Mouse (Mus musculus) neural tube, embryonic 11.5 days (tissue): ENCODE data around the gene Trit1. TPM values are rescaled to one million over a fixed set of nuclear protein-coding genes. Genes with fewer than 3 reads are reported as not detected.

Experiments used
- ATAC-seq: fragments of 200-750 bp; cut with Nextera tagmentation; 2 replicates; pipeline ENCODE4 v1.8.0; 2017; ENCODE audit warnings: moderate number of reproducible peaks, mild to moderate bottlenecking, moderate TSS enrichment, moderate library complexity; ENCODE audit not compliant: insufficient read depth, low FRiP score, low TSS enrichment
- DNase-seq: peaks from one replicate; pipeline ENCODE4 v3.0.0-alpha.2; 2015; ENCODE audit warnings: low spot score
- H3K27ac ChIP-seq: fragments of 300-500 bp; sonication (generic); 2 replicates; pipeline ENCODE4 v1.5.1; 2014; ENCODE audit warnings: low read depth, mild to moderate bottlenecking, low read length
- H3K27me3 ChIP-seq: fragments of 300-500 bp; sonication (generic); 2 replicates; pipeline ENCODE4 v1.6.1; 2014; ENCODE audit warnings: mild to moderate bottlenecking, low read length, mixed read lengths; ENCODE audit not compliant: control insufficient read depth, insufficient read depth
- H3K36me3 ChIP-seq: fragments of 300-500 bp; sonication (generic); 2 replicates; pipeline ENCODE4 v1.6.1; 2014; ENCODE audit warnings: mild to moderate bottlenecking, low read length, moderate library complexity, mixed read lengths; ENCODE audit not compliant: control insufficient read depth, insufficient read depth
- H3K4me1 ChIP-seq: fragments of 300-500 bp; sonication (generic); 2 replicates; pipeline ENCODE4 v1.6.1; 2014; ENCODE audit warnings: low read length, mixed read lengths; ENCODE audit not compliant: control insufficient read depth, insufficient read depth
- H3K4me2 ChIP-seq: fragments of 300-500 bp; sonication (generic); 2 replicates; pipeline ENCODE4 v1.6.1; 2014; ENCODE audit warnings: low read depth, mild to moderate bottlenecking, moderate library complexity
- H3K4me3 ChIP-seq: fragments of 300-500 bp; sonication (generic); 2 replicates; pipeline ENCODE4 v1.5.1; 2014; ENCODE audit warnings: low read depth, low read length
- H3K9ac ChIP-seq: fragments of 300-500 bp; sonication (generic); 2 replicates; pipeline ENCODE4 v1.6.1; 2014; ENCODE audit warnings: mild to moderate bottlenecking, low read length
- H3K9me3 ChIP-seq: fragments of 300-500 bp; sonication (generic); 2 replicates; pipeline ENCODE4 v1.6.1; 2016; ENCODE audit warnings: low read length; ENCODE audit not compliant: control insufficient read depth
- WGBS: fragments of 180-500 bp; shearing (Covaris S2); extraction: QIAGEN DNeasy Blood & Tissue Kit; methylation state at CpG from one replicate; pipeline ENCODE4 v1.1.7; 2014; 5-methylcytosine and 5-hydroxymethylcytosine counted together
- polyA plus RNA-seq: library from polyadenylated mRNA; unstranded; fragments of >200 nt; fragmentation: Nextera tagmentation; extraction: Ambion mirVana; gene quantifications from 2 replicates; pipeline ENCODE4 v1.2.1, GENCODE M21; 2014

Gene Trit1
- polyA plus RNA-seq, 1 experiment from 2014 or later, result 25.4 TPM

- DNase-seq (no peak), ATAC-seq (no peak)
- 66% methylated on average over 8 of the region's 8 CpGs for WGBS
- no peaks in the 10 kb centered on the region for H3K9me3 ChIP-seq
- H3K4me1 ChIP-seq, result no peaks in the 10 kb centered on the region
- no peaks in the 10 kb centered on the region for H3K27me3 ChIP-seq
- no peak overlapping the region for H3K9ac ChIP-seq
- H3K4me3 ChIP-seq, result no peak overlapping the region
- no peak overlapping the region for H3K4me2 ChIP-seq
- no peak overlapping the region for H3K27ac ChIP-seq
- H3K36me3 ChIP-seq, result no peaks in the 10 kb centered on the region
Observed at GRCm38 (mm10) chr4:123076928-123077327, 60.5 kb downstream of the Trit1 start.

GRCm38 (mm10) chr4:123078231-123078630 lies 61.8 kb downstream of the Trit1 start:
- Histone ChIP-seq H3K9me3 (no peaks in the 10 kb centered on the region), H3K27ac (no peak overlapping the region), H3K4me2 (no peak overlapping the region), H3K36me3 (no peaks in the 10 kb centered on the region), H3K4me3 (no peak overlapping the region), H3K27me3 (no peaks in the 10 kb centered on the region), H3K9ac (no peak overlapping the region), H3K4me1 (no peaks in the 10 kb centered on the region)
- 81% methylated on average over 4 of the region's 4 CpGs for WGBS
- ATAC-seq (no peak), DNase-seq (no peak)

GRCm38 (mm10) chr4:123080791-123081190 lies 64.4 kb downstream of the Trit1 start:
- H3K4me2 ChIP-seq, result no peak overlapping the region
- H3K27me3 ChIP-seq, result no peaks in the 10 kb centered on the region
- no peak overlapping the region for H3K27ac ChIP-seq
- H3K36me3 ChIP-seq, result no peaks in the 10 kb centered on the region
- H3K9me3 ChIP-seq, result no peaks in the 10 kb centered on the region
- no peaks in the 10 kb centered on the region for H3K4me1 ChIP-seq
- WGBS, result 41% methylated on average over 13 of the region's 13 CpGs
- DNase-seq (no peak), ATAC-seq (no peak)
- no peak overlapping the region for H3K4me3 ChIP-seq
- H3K9ac ChIP-seq, result no peak overlapping the region

GRCm38 (mm10) chr4:123082283-123083163 lies 66.1 kb downstream of the Trit1 start:
- no peaks in the 10 kb centered on the region for H3K27me3 ChIP-seq
- no peak overlapping the region for H3K4me2 ChIP-seq
- no peaks in the 10 kb centered on the region for H3K4me1 ChIP-seq
- H3K4me3 ChIP-seq, result no peak overlapping the region
- H3K9ac ChIP-seq, result no peak overlapping the region
- DNase-seq (peak; percentile 73), ATAC-seq (peak; percentile 74)
- H3K9me3 ChIP-seq, result no peaks in the 10 kb centered on the region
- WGBS, result 71% methylated on average over 20 of the region's 20 CpGs
- no peak overlapping the region for H3K27ac ChIP-seq
- no peaks in the 10 kb centered on the region for H3K36me3 ChIP-seq

GRCm38 (mm10) chr4:123083323-123083902 lies 67.0 kb downstream of the Trit1 start:
- H3K9ac ChIP-seq, result no peak overlapping the region
- no peaks in the 10 kb centered on the region for H3K36me3 ChIP-seq
- no peaks in the 10 kb centered on the region for H3K27me3 ChIP-seq
- no peak overlapping the region for H3K4me3 ChIP-seq
- WGBS, result 73% methylated on average over 13 of the region's 13 CpGs
- H3K27ac ChIP-seq, result no peak overlapping the region
- H3K9me3 ChIP-seq, result no peaks in the 10 kb centered on the region
- no peak overlapping the region for H3K4me2 ChIP-seq
- ATAC-seq (no peak), DNase-seq (no peak)
- H3K4me1 ChIP-seq, result no peaks in the 10 kb centered on the region

- no peak for DNase-seq
- no peak for ATAC-seq
- WGBS, result 80% methylated on average over 2 of the region's 2 CpGs
- Histone ChIP-seq H3K9ac (no peak overlapping the region), H3K4me1 (no peaks in the 10 kb centered on the region), H3K27me3 (no peaks in the 10 kb centered on the region), H3K4me2 (no peak overlapping the region), H3K9me3 (no peaks in the 10 kb centered on the region), H3K27ac (no peak overlapping the region), H3K36me3 (no peaks in the 10 kb centered on the region), H3K4me3 (no peak overlapping the region)
Observed at GRCm38 (mm10) chr4:123085290-123085689, 68.9 kb downstream of the Trit1 start.

- 86% methylated on average over 4 of the region's 4 CpGs for WGBS
Observed at GRCm38 (mm10) chr4:123086381-123086780, 70.0 kb downstream of the Trit1 start.

GRCm38 (mm10) chr4:123092621-123093020 lies 76.2 kb downstream of the Trit1 start:
- H3K4me2 ChIP-seq, result no peak overlapping the region
- H3K36me3 ChIP-seq, result no peaks in the 10 kb centered on the region
- H3K27me3 ChIP-seq, result no peaks in the 10 kb centered on the region
- H3K9ac ChIP-seq, result no peak overlapping the region
- no peaks in the 10 kb centered on the region for H3K9me3 ChIP-seq
- DNase-seq (no peak), ATAC-seq (no peak)
- WGBS, result 67% methylated on average over 5 of the region's 5 CpGs
- no peak overlapping the region for H3K4me3 ChIP-seq
- no peak overlapping the region for H3K27ac ChIP-seq
- H3K4me1 ChIP-seq, result no peaks in the 10 kb centered on the region

More at GRCm38 (mm10) chr4:123086381-123086780, 70.0 kb downstream of the Trit1 start:
- no peak overlapping the region for H3K4me3 ChIP-seq
- no peaks in the 10 kb centered on the region for H3K9me3 ChIP-seq
- ATAC-seq (no peak), DNase-seq (no peak)
- no peak overlapping the region for H3K4me2 ChIP-seq
- no peaks in the 10 kb centered on the region for H3K27me3 ChIP-seq
- no peak overlapping the region for H3K27ac ChIP-seq
- H3K9ac ChIP-seq, result no peak overlapping the region
- H3K36me3 ChIP-seq, result no peaks in the 10 kb centered on the region
- H3K4me1 ChIP-seq, result no peaks in the 10 kb centered on the region
